Mouse (Mus musculus) fat pad, adult 2 months (tissue): ENCODE measurements around the gene Snrpa.
A peak's percentile ranks its signal among the peaks of the same experiment; 100 is the strongest.

Source experiments
- DNase-seq: peaks from one replicate; pipeline ENCODE4 v3.0.0-alpha.2; 2011; ENCODE audit warnings: low read depth, low spot score; ENCODE audit errors: extremely low read depth

Gene Snrpa

DNA sequence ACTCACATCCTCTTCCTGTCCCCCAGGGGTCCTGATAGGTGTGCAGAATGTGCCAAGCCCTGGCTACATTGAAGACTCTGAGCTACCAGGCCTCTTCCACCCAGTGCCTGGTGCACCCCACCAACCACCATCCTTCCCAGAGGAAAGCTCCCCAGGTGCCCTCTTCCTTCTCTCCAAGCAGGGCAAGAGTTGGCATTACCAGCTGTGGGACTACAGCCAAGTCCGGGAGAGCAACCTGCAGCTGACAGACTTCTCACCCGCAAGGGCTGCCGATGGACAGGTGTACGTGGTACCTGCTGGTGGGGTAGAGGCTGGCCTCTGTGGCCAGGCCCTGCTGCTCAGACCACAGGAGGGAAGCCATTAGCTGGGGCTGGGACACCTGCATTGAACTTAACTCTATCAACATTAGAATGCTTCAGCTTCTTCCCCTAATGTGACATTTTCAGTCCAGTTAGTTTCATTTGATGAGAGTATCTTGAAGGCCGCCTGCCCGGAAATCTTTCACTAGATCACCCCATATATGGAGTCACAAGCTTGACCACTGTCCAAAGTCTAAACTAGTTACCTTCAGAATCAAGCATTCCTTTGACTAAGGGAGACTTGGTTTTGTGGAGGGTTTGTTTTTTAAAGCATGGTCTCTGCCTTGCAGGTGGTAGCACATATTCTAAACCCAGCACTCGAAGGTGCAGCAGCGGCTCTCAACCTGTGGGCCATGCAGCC, 7.8 kb upstream of the Snrpa start:
- DNase-seq, result no peak

- DNase-seq, result no peak
These were observed 2.7 kb upstream of the Snrpa start for GRCm38 (mm10) chr7:27198779-27199178.

GRCm38 (mm10) chr7:27198355-27198754, 2.3 kb upstream of the Snrpa start:
- DNase-seq, result no peak

- no peak for DNase-seq
These were observed 1.6 kb upstream of the Snrpa start for GRCm38 (mm10) chr7:27197634-27198033.

DNA sequence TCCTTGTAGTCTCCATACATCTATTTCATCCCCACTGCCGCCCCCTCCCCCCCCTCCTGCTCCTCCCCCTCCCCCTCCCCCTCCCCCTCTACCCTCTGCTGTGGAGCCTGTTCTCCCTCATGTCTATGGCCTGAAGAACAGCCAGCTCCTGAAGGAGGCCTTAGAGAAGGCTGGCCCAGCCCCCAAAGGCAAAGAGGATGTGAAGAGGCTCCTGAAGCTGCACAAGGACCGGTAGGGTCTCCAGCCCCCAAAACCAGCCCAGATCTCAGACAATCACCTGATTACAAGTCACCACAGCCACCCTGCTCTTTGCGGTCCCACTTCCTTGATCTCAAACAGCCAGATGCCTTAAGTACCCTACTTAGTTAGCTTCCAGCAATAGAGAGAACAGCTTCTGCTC, 1.1 kb upstream of the Snrpa start:
- DNase-seq, result no peak

DNA sequence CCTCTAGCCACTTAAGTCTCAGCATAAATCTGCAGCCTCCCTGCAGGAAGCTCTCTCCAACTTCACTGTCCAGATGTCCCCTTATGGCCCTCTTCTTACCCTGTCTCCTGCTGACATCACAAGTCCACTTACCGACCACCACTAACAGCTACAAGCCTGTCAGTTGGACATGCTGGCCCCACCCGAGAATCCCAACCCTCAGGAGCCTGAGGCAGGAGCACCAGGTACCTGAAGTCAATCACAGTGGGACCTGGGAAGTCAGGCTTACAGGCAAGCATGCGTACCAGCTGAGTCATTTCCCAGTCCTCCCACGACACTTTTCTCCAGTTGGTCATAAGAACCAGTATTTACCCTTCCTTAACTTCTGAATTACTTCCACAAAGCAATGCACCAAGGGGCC, 2.3 kb downstream of the Snrpa start:
- no peak for DNase-seq

DNA sequence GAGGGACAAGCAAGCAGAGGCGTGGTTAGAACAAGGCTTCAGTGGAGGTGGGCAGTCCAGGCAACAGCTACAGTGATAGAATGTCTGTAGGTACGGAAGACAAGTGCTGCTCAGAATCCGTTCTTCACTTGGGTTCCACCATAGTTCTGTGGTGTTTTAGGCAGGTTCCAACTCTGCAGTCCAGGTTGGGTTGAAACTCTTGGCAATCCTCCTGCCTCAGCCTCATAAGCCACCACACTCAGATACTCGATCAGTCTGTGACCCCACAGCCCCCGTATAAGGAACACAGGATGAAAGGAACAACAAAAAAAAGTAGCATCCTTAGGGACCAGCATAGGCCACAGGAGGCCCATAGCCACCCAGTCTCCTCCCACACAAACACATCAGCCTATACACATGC, 3.6 kb downstream of the Snrpa start:
- DNase-seq, result no peak

DNA sequence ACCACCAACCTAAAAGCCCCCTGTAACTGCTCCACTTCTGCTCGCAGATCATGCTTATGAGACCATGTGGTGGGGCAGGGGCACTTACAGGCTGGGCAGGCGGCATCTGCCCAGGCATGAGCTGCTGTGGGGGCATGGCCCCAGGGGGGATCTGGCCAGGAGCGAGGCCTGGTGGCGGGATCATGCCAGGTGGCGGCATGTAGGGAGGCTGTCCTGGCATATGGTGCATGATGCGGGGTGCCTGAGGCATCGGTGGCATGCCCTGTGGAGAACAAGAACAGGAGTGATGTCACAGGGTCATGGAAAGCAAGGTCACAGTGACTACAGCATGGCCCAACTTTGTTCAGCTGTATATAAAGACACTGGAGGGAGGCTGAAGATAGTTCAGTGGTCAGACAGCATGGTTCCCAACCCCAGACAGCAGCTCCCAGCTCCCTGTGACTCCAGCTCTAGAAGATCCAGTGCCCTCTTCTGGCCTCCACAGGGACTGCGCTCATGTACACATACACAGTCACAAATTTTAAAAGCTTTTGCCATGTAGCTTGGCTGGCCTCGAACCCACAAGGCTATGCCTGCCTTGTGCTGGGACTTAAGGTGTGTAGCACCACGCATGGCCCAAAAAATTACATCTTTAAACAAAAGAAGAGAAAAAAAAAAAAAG, 6.7 kb downstream of the Snrpa start:
- DNase-seq, result no peak

- no peak for DNase-seq
These were observed 10.1 kb downstream of the Snrpa start for GRCm38 (mm10) chr7:27185986-27186385.

GRCm38 (mm10) chr7:27184964-27185363, 11.1 kb downstream of the Snrpa start:
- DNase-seq, result no peak

GRCm38 (mm10) chr7:27182498-27182897, 13.6 kb downstream of the Snrpa start:
- DNase-seq, result no peak

DNA sequence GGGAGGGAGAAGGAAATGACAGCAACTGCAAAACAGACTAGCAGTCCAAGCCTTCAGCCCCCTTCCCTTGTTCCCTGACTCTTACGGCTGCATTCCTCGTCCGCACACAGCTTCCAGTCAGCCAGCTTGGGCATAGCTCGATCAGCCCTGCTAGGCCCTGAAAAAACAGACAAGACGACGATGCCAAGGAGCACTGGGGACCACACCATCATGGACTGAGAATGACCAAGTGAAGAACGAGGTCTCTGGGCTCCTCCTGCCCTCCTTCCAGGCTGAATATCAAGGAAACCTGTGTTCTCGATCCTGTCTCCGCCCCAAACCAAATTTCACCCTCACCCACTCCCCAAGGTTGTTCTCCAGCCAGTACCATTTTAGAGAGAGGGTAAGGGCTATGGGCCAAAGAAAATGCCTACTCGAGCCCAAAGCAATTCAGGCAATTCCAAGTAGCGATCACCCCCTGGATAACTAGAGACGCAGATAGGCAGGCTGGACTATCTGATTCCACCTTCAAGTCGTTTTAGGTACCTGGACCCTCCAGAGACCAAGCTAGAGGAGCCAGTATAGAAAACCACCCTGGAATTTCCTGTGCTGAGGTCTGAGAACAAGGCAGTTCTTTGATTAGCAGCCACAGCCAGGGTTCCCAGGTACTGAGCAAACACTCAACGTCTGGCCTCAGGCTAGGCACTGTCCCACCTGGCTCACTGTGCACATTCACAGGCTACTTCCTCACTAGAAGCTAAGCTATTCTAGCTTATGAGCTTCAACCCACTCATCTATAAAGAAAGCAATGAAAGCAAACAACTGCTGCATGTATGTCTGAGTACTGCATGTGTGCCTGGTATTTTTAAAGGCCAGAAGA, 15.0 kb downstream of the Snrpa start, which contains the start of the genes Gm21983 and Mia:
TSS of gene Gm21983 (minus strand) at position 250 of the 859 bp plus-strand sequence.
TSS of gene Mia (minus strand) at position 321 of the 859 bp plus-strand sequence.
- no peak for DNase-seq

DNA sequence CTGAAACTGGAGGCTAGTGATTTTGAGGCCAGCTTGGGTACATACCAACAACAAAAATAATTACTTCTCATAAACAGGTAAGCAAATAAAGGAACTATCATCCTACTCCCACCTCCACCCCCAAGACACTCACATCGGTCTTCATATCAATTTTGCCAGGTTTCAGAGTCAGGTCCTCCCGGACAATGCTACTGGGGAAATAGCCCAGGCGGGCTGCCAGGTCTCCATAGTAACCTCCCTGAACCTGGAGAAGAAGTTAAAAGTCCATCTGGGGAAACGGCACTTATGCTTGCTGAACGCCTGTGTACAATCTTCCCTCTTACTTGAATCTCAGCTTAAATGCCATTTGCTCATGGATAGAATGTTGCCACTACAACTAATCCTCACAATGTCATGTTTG, 16.0 kb downstream of the Snrpa start:
- DNase-seq, result no peak

DNA sequence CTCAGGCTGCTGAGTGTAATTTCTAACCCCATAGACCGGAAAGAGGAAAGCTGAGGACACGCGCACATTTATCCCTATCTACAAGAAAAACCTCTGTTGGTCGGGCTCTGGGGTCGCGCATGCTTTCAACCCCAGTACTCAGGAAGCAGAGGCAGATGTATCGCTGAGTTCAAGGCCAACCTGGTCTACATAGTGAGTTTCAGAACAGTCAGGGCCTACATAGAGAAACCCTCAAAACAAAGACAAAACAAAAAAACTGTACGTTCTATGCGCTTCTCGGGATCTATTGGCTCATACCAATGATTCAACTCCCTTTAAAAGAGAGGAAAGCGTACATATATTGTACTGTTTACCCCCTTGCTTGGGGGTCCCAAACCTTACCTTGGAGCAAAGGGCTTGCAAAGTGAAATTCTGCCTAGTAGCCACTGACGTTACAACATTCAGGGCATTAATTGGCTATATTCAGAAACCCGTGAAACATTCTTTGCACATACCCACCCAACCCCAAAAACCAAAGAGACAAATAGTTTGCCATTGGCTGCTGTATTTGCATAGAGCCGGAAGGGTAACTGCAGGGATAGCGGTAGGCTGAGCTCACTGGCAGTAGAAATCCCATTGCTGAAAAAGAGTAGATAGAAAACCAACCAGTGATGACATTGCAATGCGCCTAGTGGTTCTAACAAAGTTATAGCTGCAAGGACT, 16.7 kb downstream of the Snrpa start:
- no peak for DNase-seq

DNA sequence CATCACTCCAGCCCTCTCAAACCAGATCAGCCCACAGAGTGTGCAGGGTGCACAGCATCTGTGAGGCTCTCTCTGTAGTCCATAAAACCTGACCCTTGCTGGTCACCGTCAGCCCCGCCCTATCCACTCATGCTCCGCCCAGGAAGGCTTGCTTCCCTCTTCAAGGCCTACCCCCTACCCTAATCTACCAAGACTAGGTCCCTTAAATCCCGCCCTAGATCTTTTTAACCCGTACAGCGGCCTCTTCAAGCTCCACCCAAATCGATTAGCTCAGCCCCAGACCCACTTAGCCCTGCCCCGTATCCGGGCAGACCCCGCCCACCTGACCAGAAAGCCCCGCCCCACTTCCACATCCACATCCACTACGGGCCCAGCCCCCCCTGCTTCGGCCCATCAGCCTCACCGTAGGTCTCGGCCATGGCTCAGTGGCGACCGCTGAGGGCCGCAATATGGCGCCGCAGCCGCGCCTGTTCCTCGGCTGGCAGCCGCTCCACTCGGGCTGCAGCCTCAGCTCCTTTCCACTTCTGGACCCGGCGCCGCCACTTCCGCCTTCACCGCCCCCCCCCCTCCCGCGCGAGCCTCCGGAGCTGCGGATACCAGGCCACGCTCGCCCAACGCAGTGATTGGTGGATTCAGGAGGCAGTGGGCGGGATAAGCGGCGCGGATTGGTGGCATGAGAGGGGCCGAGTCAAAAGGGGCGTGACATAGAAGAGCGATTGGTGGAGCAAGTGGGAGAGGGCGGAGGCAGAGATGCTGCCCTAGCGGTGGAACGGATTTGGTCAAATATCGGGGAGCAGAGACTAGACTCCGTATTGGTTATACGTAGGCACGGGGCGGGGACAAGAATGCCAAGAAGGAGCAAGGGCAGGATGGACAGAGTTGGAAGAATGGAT, 17.5 kb downstream of the Snrpa start, which contains the start of gene Rab4b:
TSS of gene Rab4b (minus strand) at position 573 of the 893 bp plus-strand sequence.
- peak; percentile 91 for DNase-seq

DNA sequence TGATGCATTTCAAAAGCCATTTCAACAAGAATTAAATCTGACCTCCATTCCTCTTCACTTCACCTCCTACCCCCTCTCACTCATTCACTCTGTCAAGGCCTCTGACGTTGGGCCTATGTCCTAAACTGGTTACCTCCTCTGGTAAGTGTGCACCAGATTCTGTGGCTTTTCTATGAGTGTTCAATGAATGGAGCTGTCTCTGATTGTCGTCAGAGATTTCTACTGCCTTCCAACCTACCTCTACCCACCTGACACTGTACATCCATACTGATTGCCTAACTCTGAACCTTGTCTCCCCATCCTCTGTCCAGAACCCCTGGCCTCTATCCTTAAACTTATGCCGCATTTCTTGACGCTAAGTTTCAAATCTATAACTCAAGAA, 18.1 kb downstream of the Snrpa start:
- DNase-seq, result no peak

DNA sequence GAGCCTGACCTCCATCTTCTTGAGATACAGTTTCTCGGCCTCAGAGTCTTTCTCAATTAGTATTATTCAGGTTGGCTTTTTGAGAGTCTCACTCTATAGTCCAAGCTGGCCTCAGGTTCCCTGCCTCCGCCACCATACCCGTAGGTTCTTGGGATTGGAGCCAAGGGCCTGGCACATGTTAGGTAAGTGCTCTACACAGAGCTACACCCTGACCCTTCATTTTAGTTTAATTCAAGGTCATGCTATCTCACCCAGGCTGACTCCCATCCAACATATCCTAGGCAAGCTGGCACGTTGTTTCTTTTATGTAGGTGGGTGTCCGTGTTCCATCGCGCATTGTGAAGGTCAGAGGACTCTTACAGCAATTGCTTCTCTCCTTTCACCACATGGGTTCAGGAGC, 21.2 kb downstream of the Snrpa start:
- no peak for DNase-seq

DNA sequence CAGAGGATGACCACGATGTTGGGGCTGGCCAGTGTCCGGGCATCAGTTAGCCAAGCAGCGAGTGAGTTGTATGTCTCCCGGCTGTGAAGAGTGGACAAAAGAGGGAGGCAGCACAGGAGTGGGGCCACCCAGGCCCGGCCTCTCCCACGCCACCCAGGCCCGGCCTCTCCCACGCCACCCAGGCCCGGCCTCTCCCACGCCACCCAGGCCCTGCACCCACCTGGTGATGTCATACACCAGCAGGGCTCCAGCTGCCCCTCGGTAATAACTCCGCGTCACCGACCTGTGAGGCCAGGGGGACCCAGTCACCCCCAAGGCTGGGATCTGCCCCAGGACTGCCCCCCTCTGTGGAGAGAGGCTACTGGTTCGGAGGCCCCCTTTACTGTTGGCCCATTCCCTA, 21.6 kb downstream of the Snrpa start:
- no peak for DNase-seq

GRCm38 (mm10) chr7:27170981-27171380, 25.1 kb downstream of the Snrpa start:
- no peak for DNase-seq

- no peak for DNase-seq
These were observed 27.7 kb downstream of the Snrpa start for GRCm38 (mm10) chr7:27168371-27168770.
